Mouse (Mus musculus) MEL (cell line): ENCODE measurements at regions not wholly inside any gene's neighbourhood (a gene's known extent, or its start where the extent isn't known, plus 50 kb on each side); places are given as distances from the start of the nearest gene placed in this dataset.

ENCODE experiments used
- CTCF ChIP-seq, 3 experiments: IDR thresholded peaks in 2 of 3; conservative IDR thresholded peaks in 1 of 3; 2 replicates each; pipeline ENCODE4 v1.5.1; 2011 to 2012; ENCODE audit warnings: low read length in 3 of 3, low read depth in 2 of 3, mild to moderate bottlenecking in 2 of 3, improper control_type of control experiment in 1 of 3, inconsistent platforms in 1 of 3, mixed read lengths in 1 of 3, moderate library complexity in 1 of 3; ENCODE audit not compliant: control insufficient read depth in 1 of 3, insufficient read depth in 1 of 3, poor library complexity in 1 of 3, severe bottlenecking in 1 of 3
- E2F4 ChIP-seq: IDR thresholded peaks from 2 replicates; pipeline ENCODE4 v1.6.1; 2011; ENCODE audit warnings: low read depth, low read length, improper control_type of control experiment, borderline replicate concordance
- EP300 ChIP-seq, 2 experiments: IDR thresholded peaks; 2 replicates each; pipeline ENCODE4 v1.6.1; 2011; ENCODE audit warnings: improper control_type of control experiment in 2 of 2, low read length in 2 of 2, low read depth in 1 of 2, mild to moderate bottlenecking in 1 of 2
- MAFK ChIP-seq: IDR thresholded peaks from 2 replicates; pipeline ENCODE4 v1.6.1; 2011; ENCODE audit warnings: low read depth, mild to moderate bottlenecking, low read length, improper control_type of control experiment, borderline replicate concordance
- TCF12 ChIP-seq: IDR thresholded peaks from 2 replicates; pipeline ENCODE4 v1.6.1; 2014; ENCODE audit warnings: low read depth, mild to moderate bottlenecking, inconsistent platforms, low read length, improper control_type of control experiment, moderate library complexity

DNA sequence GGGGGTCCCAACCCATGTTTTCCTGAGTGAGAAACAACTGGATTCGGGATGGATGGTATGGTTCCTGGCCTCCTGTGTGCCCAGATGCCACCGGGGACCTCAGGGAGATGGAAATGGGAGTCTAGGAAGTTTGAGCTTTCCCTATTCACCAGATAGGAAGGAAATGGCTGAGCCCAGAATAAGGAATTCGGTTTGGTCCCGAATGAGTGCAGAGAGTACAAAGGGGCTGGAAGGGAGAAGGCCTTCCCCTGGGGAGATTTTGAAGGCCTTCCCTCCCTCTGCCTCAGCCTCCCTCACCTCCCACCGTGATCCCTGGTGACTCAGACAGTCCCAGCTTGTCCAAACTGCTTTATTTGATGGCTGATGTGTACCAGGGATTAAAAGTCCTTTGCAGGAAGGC lies 78.7 kb upstream of the Mpp6 start:
- TF ChIP-seq MAFK, result no peak
- no peak for TF ChIP-seq EP300 (IDR thresholded peaks at IDR 0.05; ENCODE audit: low read depth in 1 of 2, low read length in 2 of 2)
- TF ChIP-seq CTCF (IDR thresholded peaks at IDR 0.05 in 2 of 3, conservative IDR thresholded peaks at IDR 0.05 in 1 of 3; ENCODE audit: control insufficient read depth in 1 of 3, insufficient read depth in 1 of 3, low read depth in 2 of 3, low read length in 3 of 3, poor library complexity in 1 of 3, severe bottlenecking in 1 of 3), result no peak
- no peak for TF ChIP-seq E2F4
- TF ChIP-seq TCF12, result no peak
